Mouse (Mus musculus) heart, embryonic 11.5 days (tissue): ENCODE data around the gene Sipa1l3. TPM values are rescaled to one million over a fixed set of nuclear protein-coding genes. Genes with fewer than 3 reads are reported as not detected.

Source experiments
- ATAC-seq: fragments of 200-750 bp; cut with Nextera tagmentation; replicated peaks from 2 replicates; pipeline ENCODE4 v1.8.0; 2017; ENCODE audit warnings: moderate library complexity; ENCODE audit not compliant: insufficient number of reproducible peaks, low FRiP score, low TSS enrichment
- H3K27ac ChIP-seq: fragments of 300-500 bp; sonication (generic); 2 replicates; pipeline ENCODE4 v1.5.1; 2014; ENCODE audit warnings: mild to moderate bottlenecking, low read depth, low read length
- H3K27me3 ChIP-seq: fragments of 300-500 bp; sonication (generic); 2 replicates; pipeline ENCODE4 v1.6.1; 2014; ENCODE audit warnings: mild to moderate bottlenecking, low read length, mixed read lengths; ENCODE audit not compliant: control insufficient read depth, insufficient read depth
- H3K36me3 ChIP-seq: fragments of 300-500 bp; sonication (generic); 2 replicates; pipeline ENCODE4 v1.6.1; 2014; ENCODE audit warnings: mild to moderate bottlenecking, low read length, moderate library complexity, mixed read lengths; ENCODE audit not compliant: control insufficient read depth, insufficient read depth
- H3K4me1 ChIP-seq: fragments of 300-500 bp; sonication (generic); 2 replicates; pipeline ENCODE4 v1.6.1; 2014; ENCODE audit warnings: low read length; ENCODE audit not compliant: control insufficient read depth, insufficient read depth
- H3K4me2 ChIP-seq: fragments of 300-500 bp; sonication (generic); 2 replicates; pipeline ENCODE4 v1.6.1; 2014; ENCODE audit warnings: mild to moderate bottlenecking, moderate library complexity
- H3K4me3 ChIP-seq: fragments of 300-500 bp; sonication (generic); 2 replicates; pipeline ENCODE4 v1.5.1; 2014; ENCODE audit warnings: low read depth, low read length
- H3K9ac ChIP-seq: fragments of 300-500 bp; sonication (generic); 2 replicates; pipeline ENCODE4 v1.6.1; 2014; ENCODE audit warnings: mild to moderate bottlenecking, low read depth, low read length, moderate library complexity
- H3K9me3 ChIP-seq: fragments of 300-500 bp; sonication (generic); replicated peaks from 2 replicates; pipeline ENCODE4 v1.6.1; 2016; ENCODE audit warnings: low read length; ENCODE audit not compliant: control insufficient read depth
- WGBS: fragments of 180-500 bp; shearing (Covaris S2); extraction: QIAGEN DNeasy Blood & Tissue Kit; methylation state at CpG from one replicate; pipeline ENCODE4 v1.1.7; 2014; ENCODE audit not compliant: insufficient replicate concordance; 5-methylcytosine and 5-hydroxymethylcytosine counted together
- polyA plus RNA-seq: library from polyadenylated mRNA; unstranded; fragments of >200 nt; fragmentation: Nextera tagmentation; extraction: Ambion mirVana; gene quantifications from 2 replicates; pipeline ENCODE4 v1.2.1, GENCODE M21; 2014

Gene Sipa1l3
- polyA plus RNA-seq, 1 experiment from 2014 or later, result 4.8 TPM

- 87% methylated on average over 16 of the region's 16 CpGs for WGBS
- H3K4me3 ChIP-seq, result no peak overlapping the region
Measured at GRCm38 (mm10) chr7:29480590-29481344, 37.7 kb downstream of the Sipa1l3 start.

GRCm38 (mm10) chr7:29480183-29480582 lies 38.3 kb downstream of the Sipa1l3 start:
- no peak overlapping the region for H3K4me3 ChIP-seq
- no peak overlapping the region for H3K4me2 ChIP-seq
- H3K27ac ChIP-seq, result no peak overlapping the region
- H3K27me3 ChIP-seq, result peaks cover 78% of the 10 kb centered on the region
- ATAC-seq, result no peak
- no peaks in the 10 kb centered on the region for H3K4me1 ChIP-seq
- no peaks in the 10 kb centered on the region for H3K36me3 ChIP-seq
- H3K9ac ChIP-seq, result no peak overlapping the region
- WGBS, result 73% methylated on average over 4 of the region's 4 CpGs
- H3K9me3 ChIP-seq, result no peaks in the 10 kb centered on the region

More at GRCm38 (mm10) chr7:29480590-29481344, 37.7 kb downstream of the Sipa1l3 start:
- Histone ChIP-seq H3K4me2 (no peak overlapping the region), H3K9me3 (no peaks in the 10 kb centered on the region), H3K36me3 (no peaks in the 10 kb centered on the region), H3K27ac (no peak overlapping the region), H3K27me3 (peaks cover 72% of the 10 kb centered on the region), H3K4me1 (no peaks in the 10 kb centered on the region), H3K9ac (no peak overlapping the region)
- no peak for ATAC-seq

- H3K4me3 ChIP-seq, result no peak overlapping the region
- no peak for ATAC-seq
- 79% methylated on average over 7 of the region's 7 CpGs for WGBS
- no peaks in the 10 kb centered on the region for H3K36me3 ChIP-seq
- peaks cover 90% of the 10 kb centered on the region for H3K27me3 ChIP-seq
- H3K4me1 ChIP-seq, result 0 out of 2 replicates have a peak, but pooled peaks cover 2% of the 10 kb centered on the region
- H3K27ac ChIP-seq, result no peak overlapping the region
- H3K9me3 ChIP-seq, result no peaks in the 10 kb centered on the region
- no peak overlapping the region for H3K4me2 ChIP-seq
- no peak overlapping the region for H3K9ac ChIP-seq
Measured at GRCm38 (mm10) chr7:29475005-29475404, 43.4 kb downstream of the Sipa1l3 start.

- Histone ChIP-seq H3K27me3 (peaks cover 94% of the 10 kb centered on the region), H3K36me3 (no peaks in the 10 kb centered on the region), H3K9me3 (no peaks in the 10 kb centered on the region), H3K4me3 (no peak overlapping the region), H3K9ac (no peak overlapping the region), H3K27ac (no peak overlapping the region), H3K4me1 (0 out of 2 replicates have a peak, but pooled peaks cover 2% of the 10 kb centered on the region), H3K4me2 (no peak overlapping the region)
- no peak for ATAC-seq
- 58% methylated on average over 7 of the region's 7 CpGs for WGBS
Measured at GRCm38 (mm10) chr7:29471309-29471708, 47.1 kb downstream of the Sipa1l3 start.

GRCm38 (mm10) chr7:29469602-29470344 lies 48.7 kb downstream of the Sipa1l3 start:
- H3K36me3 ChIP-seq, result no peaks in the 10 kb centered on the region
- no peak overlapping the region for H3K4me3 ChIP-seq
- no peak overlapping the region for H3K27ac ChIP-seq
- ATAC-seq, result no peak
- no peak overlapping the region for H3K9ac ChIP-seq
- no peaks in the 10 kb centered on the region for H3K9me3 ChIP-seq
- H3K27me3 ChIP-seq, result peaks cover 94% of the 10 kb centered on the region
- WGBS, result 65% methylated on average over 7 of the region's 7 CpGs
- 0 out of 2 replicates have a peak, but pooled peaks cover 2% of the 10 kb centered on the region for H3K4me1 ChIP-seq
- H3K4me2 ChIP-seq, result no peak overlapping the region

GRCm38 (mm10) chr7:29468593-29468992 lies 49.8 kb downstream of the Sipa1l3 start:
- Histone ChIP-seq H3K27me3 (peaks cover 96% of the 10 kb centered on the region), H3K9ac (no peak overlapping the region), H3K4me3 (no peak overlapping the region), H3K4me2 (no peak overlapping the region), H3K27ac (no peak overlapping the region), H3K9me3 (no peaks in the 10 kb centered on the region), H3K4me1 (0 out of 2 replicates have a peak, but pooled peaks cover 2% of the 10 kb centered on the region), H3K36me3 (no peaks in the 10 kb centered on the region)
- WGBS, result 85% methylated on average over 5 of the region's 5 CpGs
- ATAC-seq, result no peak

- Histone ChIP-seq H3K9ac (no peak overlapping the region), H3K27ac (no peak overlapping the region), H3K4me2 (no peak overlapping the region), H3K4me1 (peaks cover 4% of the 10 kb centered on the region; the same call in 1 of the 2 replicates), H3K4me3 (no peak overlapping the region), H3K27me3 (peaks cover 95% of the 10 kb centered on the region), H3K36me3 (no peaks in the 10 kb centered on the region), H3K9me3 (no peaks in the 10 kb centered on the region)
- 62% methylated on average over 10 of the region's 10 CpGs for WGBS
- ATAC-seq, result no peak
Measured at GRCm38 (mm10) chr7:29466585-29466984, 51.9 kb downstream of the Sipa1l3 start.

- peaks cover 6% of the 10 kb centered on the region; the same call in 1 of the 2 replicates for H3K4me1 ChIP-seq
- H3K36me3 ChIP-seq, result no peaks in the 10 kb centered on the region
- peaks cover 89% of the 10 kb centered on the region for H3K27me3 ChIP-seq
- no peak overlapping the region for H3K4me3 ChIP-seq
- 77% methylated on average over 4 of the region's 4 CpGs for WGBS
- no peak overlapping the region for H3K9ac ChIP-seq
- H3K9me3 ChIP-seq, result no peaks in the 10 kb centered on the region
- no peak overlapping the region for H3K4me2 ChIP-seq
- H3K27ac ChIP-seq, result no peak overlapping the region
- ATAC-seq, result no peak
Measured at GRCm38 (mm10) chr7:29465736-29466135, 52.7 kb downstream of the Sipa1l3 start.
